Mouse (Mus musculus) hindlimb bud, embryonic 11.5 days (tissue): Measurements from ENCODE around the gene Znhit2.
"Not testable (repeated sequence)": the region's sequence is repeated elsewhere in the genome, so short reads cannot be mapped to it uniquely, and the experiment has no call there.

ENCODE experiments used
- DNase-seq: peaks from one replicate; pipeline ENCODE4 v3.0.0-alpha.2; 2012; ENCODE audit warnings: low read depth, low spot score; ENCODE audit errors: extremely low spot score

The Znhit2 gene

DNA sequence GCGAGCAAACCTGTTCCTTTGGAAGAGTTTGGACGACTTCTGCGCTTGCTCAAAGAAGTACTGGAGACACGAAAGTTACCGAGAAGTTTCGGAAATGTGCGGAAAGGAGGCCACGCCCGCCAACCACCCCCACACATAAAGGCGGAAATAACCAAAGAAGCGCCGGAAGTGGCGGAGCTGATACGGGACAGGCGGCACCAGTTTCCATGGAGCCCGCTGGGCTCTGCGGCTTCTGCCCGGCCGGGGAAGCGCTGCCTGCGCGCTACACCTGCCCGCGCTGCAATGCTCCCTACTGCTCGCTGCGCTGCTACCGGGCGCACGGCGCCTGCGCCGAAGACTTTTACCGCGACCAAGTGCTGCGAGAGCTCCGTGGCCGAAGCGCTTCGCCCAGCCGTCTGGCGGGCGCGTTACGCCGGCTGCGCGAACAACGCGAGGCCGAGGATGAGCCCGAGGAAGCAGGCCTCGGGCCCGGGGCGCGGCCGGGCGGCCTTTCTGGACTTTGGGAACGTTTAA, at the start of gene Znhit2:
Znhit2 (plus strand) TSS at position 172 of the 513 bp plus-strand sequence.
- peak; percentile 83 for DNase-seq

DNA sequence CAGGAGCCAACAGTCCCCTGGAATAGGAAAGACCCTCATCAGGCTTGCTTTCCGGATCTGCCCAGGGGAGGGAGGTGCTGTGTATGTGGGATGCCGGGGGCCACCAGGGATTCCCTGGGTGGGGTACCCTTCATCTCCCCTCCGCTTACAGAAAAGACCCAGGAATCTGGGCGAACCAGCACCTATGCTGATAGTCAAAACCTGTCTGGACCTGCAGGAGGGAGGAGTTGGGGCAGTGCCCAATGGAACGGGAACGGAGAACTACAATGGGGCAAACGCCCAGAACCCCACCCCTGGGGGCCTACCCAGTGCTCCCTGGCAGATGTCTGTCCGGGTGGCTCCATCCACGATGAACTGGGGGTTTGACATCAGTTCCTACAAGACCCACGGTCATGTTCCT, 47.3 kb upstream of the Znhit2 start:
- no peak for DNase-seq

DNA sequence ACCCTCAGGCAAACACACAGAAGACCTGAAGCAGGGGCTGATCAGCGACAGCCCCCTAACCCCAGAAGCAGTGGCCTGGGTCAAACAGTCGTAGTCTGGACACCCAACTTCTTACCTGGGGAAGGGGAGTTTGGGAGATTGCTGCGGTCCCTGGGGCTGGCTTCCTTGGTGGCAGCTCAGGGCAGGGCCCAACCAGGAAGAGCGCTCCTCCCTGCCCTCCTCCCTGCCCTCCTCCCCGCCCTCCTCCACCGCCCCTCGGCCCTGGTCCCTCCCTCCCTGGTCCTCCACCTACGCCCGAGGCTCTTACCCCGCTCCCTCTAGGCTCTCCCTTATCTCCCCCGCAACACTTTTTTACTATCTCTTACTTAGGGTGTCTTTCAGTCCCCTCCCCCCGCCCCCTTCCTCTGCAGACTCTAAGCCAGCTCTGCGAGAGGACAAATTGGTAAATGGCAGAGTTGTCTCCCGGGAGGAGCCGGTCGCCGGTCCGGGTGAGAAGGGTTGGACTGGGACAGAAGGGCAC, 45.9 kb upstream of the Znhit2 start:
- DNase-seq: no peak

DNA sequence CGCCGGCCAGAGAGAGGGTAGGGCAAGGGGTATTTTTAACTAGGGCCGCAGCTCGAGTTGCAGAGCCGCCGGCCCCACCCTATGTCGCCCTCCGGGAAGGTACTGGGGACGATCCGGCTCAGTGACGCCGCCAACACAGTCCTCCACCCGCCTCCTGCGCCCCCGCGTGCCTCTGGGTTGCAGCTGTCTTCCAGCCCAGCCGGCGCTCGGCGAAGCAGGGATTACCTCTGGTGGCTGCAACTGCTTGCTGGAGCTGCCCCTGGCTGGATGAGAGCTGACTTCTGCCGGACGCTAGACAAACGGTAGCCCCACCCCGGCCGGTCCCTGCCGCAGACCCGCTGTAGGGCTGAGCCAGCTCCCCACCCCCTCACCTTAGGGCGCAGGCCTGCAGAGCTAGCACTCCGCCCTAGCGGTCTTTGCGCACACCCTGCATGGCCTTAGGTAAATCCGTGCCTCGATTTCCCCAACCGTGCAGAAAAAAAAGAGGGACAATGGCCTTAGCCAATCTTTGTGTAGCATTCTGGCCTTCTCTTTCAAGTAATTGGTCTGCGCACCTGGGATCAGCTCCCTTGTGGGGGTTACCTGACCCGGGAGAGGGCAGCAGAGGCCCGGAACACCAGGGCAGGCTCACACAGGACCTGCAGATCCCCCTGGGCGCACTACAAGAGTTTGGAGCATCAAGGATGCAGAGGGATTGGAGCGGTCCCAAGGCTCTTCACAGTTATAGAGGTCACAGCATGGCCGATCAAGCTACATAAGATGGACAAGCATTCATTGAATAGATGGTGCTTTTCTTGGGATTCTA, 45.3 kb upstream of the Znhit2 start, which contains the start of gene Capn1:
Capn1 (minus strand) TSS at position 387 of the 805 bp plus-strand sequence.
- DNase-seq: no peak

DNA sequence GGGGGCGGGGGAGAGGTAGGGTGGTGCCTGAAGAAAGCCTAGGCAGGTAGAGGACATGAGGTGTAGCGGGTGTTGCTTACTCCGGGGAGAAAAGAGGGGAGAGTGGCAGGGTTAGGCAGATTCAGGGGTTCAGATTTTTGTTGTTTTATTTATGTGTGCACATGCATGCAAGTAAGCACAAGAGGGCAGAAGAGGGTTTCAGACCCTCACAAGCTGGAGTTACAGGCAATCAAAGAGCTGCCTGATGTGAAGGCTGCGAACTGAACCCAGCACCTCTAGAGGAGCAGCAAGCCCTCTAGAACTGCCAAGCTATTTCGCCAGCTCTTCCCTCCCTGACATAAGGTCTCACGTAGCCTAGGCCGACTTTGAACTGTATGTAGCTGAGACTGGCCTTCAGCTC, 44.5 kb upstream of the Znhit2 start:
- DNase-seq: no peak

DNA sequence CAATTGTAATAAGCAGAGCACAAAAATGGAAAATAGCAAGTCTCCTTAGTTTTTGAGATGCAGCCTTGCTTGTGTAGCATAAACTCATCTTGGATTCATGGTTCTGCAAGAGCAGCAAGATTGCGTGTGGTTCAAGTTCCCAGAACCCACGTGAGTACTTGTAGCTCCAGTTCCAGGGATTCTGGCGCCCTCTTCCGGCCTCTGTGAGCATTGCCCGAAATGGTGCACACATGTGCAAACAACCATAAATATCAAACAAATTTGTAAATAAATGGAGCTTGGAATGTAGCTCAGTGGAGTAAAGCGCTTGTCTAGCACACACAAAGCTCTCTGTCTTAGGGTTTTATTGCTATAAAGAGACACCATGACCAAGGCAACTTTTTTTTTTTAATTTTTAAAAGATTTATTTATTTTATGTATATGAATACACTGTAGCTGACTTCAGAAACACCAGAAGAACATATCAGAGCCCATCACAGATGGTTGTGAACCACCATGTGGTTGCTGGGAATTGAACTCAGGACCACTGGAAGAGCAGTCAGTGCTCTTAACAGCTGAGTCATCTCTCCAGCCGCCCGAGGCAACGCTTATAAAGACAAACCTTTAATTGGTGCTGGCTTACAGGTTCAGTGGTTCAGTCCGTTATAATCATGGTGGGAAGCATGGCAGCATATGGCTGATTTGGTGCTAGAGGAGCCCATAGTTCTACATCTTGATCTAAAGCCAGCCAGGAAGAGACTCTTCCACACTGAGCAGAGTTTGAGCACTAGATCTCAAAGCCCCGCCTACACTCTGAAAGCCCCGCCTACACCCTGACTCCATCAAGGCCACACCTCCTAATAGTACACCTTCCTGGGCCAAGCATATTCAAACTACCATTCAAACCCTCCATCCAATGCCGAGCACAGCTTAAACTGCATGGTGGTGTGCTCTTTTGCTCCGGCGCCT, 42.6 kb upstream of the Znhit2 start:
- peak; percentile 82 for DNase-seq

DNA sequence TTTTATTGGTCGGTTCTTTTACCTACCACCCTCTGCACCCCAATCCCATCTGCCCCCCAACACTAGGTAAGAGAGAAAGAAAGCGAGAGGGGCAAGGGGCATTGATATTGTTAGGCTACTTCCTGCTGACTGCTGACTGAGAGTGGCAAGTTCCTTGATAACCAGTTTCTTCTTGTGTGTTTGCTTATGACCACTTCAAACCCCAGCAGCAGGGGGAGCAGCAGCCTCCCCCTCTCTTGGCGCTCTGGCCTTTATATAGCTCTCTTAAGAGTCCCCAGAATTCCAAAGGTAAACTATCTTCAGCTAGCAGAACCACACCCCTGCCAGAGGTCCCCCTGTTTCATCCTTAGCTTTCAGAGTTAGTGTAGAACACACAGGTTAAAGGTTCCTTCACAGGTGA, 40.7 kb upstream of the Znhit2 start:
- no peak for DNase-seq

DNA sequence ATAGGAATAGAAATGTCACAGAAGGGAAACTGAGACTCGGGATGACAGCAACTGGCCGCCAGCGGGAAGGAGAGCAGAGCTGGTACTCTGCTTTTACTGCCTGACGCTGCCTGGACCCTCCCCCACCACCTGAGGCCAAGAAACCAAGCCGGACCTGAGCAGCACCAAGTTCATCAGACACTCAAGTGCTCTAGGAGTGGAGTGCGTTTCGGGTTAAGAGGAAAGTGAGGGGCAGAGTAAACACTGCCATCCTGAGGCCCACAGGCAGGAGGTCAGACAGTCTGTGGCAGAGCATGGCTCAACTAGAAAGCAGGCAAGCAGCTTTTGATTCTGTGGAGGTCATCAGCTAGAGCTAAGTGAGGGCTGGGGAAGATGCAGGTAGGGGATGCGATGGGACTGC, 37.9 kb upstream of the Znhit2 start:
- DNase-seq: no peak

DNA sequence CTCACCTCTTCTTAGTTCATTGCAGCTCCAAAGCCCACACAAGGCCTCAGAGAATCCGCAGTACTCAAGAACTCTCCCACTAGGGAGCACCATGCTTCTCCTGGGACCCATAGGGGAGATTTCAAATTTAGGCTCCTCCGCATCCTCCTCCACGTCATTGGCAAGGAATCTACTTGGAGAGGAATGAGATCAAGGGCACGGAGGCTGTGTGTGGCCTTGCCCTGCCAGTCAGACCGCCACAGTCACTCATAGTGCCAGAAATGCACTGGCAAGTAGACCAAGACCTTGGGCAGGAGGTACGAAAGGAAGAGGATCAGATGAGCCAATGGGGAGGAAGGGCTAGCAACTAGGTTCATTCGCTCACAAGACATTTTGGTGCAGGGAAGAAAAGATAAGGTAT, 37.1 kb upstream of the Znhit2 start:
- no peak for DNase-seq

DNA sequence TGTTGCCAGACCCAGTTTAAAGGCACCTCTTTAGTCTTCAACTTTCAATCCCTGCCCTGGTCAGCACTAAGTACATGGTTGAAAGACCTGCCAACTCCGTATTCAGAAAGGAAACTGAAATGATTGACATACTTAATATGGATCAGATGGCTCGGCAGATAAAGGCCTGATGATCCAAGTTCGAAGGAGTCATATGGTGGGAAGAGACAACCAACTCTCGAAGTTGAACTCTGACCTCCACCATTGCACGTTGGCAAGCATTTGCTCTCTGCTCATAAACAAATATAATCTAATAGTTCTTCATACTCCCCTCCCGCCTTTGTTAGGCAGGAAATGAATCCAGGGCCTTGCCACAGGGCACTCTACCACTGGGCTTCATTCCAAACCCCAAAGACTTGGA, 32.0 kb upstream of the Znhit2 start:
- DNase-seq: no peak

DNA sequence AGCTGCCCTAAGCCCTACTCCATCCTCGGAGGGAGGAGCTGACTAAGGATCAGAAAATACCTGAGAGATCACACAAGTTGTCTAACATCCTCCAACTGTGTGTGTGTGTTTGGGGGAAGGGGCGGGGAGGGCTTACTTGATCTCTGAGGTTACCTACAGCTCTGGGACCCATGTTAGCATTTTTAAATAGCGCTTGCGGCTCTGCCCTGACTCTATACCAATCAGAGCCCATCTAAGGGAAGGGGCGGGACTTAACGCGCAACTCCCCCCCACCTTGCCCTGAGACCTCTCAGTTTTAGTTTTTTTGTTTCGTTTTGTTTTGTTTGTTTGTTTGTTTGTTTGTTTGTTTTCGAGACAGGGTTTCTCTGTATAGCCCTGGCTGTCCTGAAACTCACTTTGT, 31.6 kb upstream of the Znhit2 start:
- DNase-seq: no peak

DNA sequence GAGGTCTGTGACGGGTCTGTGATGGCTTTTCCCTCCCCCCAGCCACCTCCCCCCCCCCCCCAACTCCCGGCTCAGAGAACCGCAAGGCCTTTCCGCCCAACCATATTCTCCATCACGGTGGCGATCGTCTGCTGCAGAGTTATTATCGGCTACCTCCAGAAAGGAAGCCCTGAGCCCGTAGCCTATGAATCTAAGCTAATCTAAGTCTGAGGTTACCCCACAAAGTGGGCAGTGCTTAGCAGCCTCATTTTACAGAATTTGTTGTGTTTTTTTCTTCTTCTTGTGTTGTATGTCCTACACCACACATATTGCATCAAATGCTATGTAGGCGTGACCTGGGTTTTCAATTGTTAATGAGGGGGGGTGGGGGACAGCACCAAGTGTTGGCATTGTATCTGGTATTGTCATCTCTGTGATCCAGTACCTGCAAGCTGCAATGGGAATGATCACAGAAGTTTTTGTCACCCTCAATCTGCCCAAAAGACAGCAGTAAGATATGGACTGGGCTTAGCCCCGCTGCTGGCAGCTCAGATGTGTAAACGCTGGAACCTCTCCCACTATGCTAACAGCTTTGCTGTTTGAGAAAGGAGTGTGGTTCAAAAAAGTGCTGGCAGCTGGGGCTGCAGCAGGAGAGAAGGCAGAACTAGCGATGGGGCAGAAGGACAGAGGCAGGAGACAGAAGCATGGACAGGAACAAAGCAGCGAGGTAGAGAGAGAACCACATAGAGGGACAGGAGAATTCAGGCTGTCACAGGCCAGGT, 30.3 kb upstream of the Znhit2 start:
- no peak for DNase-seq

DNA sequence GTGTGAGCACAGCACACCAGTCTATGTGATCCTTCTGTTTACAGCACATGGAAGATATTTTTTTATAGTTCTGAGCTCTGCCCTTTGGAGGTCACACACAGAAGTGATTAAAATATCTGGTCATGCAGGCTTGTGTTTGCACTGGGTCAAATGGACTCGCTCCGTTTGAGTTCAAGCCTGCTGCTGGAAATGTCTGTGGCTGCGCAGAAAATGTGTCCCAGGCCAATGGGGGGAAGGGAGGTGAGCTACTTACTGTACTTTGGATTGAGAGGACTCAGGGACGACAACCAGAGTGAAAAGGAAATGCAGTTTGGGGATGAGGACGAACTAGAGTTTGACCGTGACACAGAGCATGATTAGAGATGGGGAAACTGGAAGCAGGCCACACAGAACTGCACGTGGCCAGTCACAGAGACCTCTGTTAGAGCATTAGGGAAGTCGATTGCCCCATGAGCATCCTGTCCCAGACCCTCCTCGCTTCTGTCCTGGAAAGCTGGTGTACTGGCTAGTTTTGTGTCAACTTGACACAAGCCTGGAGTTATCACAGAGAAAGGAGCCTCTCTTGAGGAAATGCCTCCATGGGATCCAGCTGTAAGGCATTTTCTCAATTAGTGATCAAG, 24.9 kb upstream of the Znhit2 start:
- no peak for DNase-seq

DNA sequence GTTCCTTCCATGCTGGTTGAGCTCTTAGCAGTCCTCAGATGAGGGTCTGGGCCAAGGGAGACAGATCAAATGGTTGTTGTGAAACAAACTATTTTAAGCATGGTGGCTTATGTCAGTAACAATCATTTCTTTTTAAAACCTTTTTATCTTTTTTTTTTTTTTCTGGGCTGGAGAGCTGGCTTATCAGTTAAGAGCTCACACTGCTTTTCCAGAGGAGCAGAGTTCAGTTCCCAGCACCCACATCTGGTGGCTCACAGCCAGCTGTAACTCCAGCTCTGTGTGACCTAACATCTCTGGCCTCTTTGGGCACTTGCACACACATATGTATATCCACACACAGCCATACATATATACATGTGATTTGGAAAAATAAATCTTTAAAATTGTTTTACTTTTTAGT, 23.3 kb upstream of the Znhit2 start:
- DNase-seq: no peak

DNA sequence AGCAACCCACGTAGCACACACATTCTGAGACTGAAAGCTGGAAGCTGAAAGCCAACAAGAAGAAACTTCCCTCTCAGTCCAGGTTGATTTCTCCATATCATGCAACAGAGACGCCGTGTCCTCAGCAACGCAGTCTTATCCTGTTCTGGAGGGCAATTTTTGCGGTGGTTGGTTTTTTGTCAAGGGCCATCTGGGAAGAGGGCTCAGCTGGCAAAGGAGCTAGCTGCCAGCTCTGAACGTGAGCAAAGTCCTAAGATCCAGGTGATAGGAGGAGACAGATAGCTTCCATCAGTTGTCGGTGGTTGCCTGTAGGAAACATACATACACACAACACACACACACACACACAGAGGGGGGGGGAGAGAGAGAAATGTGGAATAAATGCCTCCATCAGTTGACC, 22.7 kb upstream of the Znhit2 start:
- no peak for DNase-seq

DNA sequence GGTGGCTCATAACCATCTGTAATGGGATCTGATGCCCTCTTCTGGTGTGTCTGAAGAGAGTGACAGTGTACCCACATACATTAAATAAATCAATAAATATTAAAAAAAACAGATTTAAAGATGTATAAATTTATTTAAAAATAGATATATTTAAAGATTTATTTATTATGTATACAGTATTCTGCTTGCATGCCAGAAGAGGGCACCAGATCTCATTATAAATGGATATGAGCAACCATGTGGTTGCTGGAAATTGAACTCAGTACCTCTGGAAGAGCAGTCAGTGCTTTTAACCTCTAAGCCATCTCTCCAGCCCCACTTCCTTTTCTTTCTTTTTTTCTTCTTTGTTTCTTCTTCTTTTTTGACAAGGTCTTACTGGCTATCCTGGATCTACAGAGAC, 21.0 kb upstream of the Znhit2 start:
- no peak for DNase-seq

DNA sequence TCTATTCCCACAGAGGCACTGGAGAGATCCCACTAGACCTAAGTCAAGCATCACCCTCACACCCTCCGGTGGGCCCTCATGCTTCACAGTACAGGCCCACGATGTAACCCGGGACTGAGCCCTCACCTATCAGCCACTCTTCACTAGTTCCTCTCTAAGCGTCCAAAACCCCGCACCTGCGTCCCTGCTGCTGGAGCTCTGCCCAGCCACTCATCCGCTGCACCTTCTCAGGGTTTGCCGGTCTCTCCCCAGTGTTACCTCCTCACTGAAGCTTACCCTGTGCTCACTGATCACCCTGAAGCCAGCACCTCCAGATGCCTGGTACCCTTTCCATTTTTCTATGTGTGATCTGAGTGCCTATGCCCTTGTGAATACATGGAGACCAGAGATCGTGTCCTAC, 18.7 kb upstream of the Znhit2 start:
- DNase-seq: no peak

DNA sequence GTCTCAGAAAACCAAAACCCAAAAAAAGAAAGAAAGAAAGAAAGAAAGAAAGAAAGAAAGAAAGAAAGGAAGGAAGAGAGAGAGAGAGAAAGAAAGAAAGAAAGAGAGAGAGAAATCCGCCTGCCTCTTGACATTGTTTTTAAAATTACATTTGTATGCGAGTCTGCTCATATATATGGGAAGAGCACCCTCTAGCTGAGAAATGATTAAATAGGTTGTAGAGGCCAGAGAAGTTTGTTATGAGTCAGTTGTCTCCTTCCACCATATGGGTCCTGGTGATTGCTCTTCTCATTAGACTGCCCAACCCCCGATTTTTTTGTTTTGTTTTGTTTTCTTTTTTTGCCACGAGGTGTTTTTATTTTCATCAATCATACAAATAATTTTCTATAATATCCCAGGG, 16.9 kb upstream of the Znhit2 start:
- DNase-seq: not testable (repeated sequence)

DNA sequence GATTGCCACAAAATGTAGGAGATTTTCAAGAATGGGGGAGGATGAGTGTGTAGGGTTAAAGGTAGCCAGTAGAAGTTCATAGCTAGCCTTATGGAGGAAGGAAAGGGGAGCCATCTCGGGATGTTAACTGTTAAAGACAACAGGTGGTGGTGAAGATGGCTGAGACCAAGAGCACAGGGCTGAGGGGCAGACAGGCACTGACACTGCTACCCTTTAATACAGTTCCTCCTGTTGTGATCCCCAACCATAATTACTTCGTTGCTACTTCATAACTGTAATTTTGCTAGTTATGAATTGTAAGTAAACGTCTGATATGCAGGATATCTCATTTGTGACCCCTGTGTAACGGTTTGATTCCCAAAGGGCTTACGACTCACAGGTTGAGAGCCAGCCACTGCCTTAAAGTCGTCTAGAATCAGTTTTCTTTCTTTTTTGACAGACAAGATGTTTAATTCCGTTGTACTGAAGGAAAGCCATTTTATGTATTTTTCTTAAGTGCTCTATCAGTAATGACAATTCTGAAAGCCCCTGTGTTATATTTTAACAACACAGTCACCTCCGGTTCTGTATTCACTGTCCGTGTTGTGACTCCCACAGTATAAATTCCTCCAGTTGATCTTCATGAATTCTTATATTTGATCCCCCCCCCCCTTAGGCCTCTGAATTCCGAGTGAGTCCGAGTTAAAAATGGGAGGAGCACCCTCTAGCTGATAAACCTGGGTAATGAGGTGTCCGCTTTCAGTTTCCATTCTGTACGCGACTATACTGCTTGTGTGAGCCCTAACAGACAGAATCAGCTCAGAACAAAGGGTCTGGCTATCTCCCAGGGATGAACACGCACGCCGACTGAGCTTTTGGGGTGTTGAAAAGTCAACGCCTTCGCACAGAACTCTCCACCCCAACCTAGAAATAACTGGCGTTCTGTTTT, 15.4 kb upstream of the Znhit2 start:
- DNase-seq: no peak
